Mouse (Mus musculus) 416B (cell line): ENCODE measurements around the gene Med13l.

Source experiments
- DNase-seq: peaks from one replicate; pipeline ENCODE4 v3.0.0; 2011; ENCODE audit warnings: low read depth

The Med13l gene

GRCm38 (mm10) chr5:118732651-118733050 is 172.2 kb downstream of the Med13l start:
- DNase-seq: no peak

GRCm38 (mm10) chr5:118733566-118733965 is 173.1 kb downstream of the Med13l start:
- no peak for DNase-seq

DNA sequence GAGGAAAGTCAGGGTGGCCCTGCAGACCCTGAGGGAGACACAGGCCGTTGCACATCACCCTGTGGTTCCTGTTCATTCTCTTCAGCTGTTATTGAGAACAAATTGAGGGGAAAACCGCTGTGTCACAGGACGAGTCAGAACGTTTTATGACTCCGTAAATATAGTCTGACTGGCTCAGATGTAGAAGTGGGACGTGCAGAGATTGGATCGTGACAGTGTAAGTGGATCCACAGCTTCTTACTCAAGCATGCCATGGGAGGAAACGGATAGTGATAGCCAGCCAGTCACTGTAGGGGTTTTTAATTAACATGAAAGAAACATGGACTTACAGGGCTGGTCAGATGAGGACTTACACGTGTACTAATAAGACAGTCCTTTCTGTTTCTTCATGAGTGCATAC is 174.0 kb downstream of the Med13l start:
- DNase-seq: peak; percentile 15

- DNase-seq: no peak
Measured at GRCm38 (mm10) chr5:118735738-118736137, 175.3 kb downstream of the Med13l start.

DNA sequence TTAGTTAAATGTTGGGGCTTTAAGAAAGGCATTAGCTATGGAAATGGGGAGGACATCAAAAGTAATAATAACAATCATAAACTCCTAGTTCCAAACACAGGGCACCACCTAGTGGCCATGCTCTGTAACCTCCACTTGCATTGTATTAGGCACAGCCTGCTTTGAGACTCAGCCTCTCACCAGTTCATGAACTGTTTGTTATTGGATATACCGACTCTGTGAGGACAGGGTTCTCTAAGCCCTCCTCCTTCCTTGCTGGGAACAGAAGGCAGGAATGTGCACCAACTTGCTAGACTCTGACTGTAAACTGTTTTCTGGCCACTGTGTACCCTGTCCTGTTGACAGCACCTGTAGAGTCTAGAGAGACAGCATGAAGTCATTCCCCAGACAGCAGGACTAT is 177.1 kb downstream of the Med13l start:
- DNase-seq: peak; percentile 70

GRCm38 (mm10) chr5:118743067-118743466 is 182.6 kb downstream of the Med13l start:
- DNase-seq: peak; percentile 18

- no peak for DNase-seq
Measured at GRCm38 (mm10) chr5:118747026-118747425, 186.5 kb downstream of the Med13l start.

- no peak for DNase-seq
Measured at GRCm38 (mm10) chr5:118751446-118752179, 191.1 kb downstream of the Med13l start.

GRCm38 (mm10) chr5:118752868-118753267 is 192.4 kb downstream of the Med13l start:
- no peak for DNase-seq

DNA sequence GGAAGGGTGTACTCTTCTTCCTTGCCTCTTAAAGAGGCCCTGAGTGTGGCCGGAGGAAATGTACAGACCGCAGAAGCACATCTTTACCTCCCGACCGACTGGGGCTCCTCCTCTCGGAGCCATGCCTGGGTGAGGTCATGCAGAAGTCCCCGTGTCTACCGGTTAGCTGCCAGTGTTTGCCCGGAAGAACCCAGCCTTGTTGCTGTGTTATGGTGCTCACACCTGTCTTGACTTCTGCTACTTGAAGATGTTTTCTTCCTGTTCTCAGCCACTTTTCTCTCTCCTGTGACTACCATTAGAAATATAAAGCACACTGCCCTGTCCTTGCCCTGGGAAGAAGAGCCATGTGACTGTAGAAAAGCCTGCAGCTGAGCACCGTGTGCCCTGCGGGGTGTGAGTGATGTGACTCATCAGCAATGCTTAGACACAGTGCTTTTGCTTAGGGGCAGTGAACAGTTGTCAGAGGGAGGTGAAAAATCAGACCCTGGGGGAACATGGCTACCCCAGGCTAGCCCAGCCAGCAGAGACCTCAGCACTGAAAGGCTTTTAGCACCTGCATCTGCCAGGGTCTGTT is 193.1 kb downstream of the Med13l start:
- no peak for DNase-seq

DNA sequence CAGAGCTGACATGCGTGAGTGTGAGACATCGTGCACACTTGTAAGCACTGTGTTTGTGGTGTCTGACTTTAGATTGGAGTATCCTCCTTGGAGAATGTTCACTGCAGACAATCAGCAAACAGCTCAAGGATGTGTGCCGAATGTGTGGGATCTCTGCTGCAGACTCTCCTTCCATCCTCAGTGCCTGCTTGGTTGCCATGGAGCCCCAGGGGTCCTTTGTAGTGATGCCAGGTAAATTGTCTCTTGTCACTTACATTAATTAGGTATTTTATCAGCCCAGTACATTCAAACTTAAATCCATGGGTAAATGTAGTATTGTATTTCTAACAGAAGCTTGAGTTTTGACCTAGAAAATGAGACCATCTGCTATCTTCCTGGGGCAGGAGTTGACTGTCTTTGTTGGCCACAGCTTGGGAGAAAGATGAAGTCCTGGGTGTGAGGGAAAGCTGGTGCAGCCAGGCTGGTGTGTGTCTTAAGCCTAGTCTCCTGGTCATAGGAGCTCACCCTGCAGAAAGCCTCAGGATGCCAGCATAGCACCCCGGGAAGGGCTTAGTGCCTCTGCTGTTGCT is 193.8 kb downstream of the Med13l start:
- no peak for DNase-seq

- DNase-seq: no peak
Measured at GRCm38 (mm10) chr5:118756078-118756477, 195.6 kb downstream of the Med13l start.

- DNase-seq: no peak
Measured at GRCm38 (mm10) chr5:118757396-118758301, 197.2 kb downstream of the Med13l start.

GRCm38 (mm10) chr5:118760986-118761385 is 200.5 kb downstream of the Med13l start:
- DNase-seq: no peak

GRCm38 (mm10) chr5:118762499-118763185 is 202.2 kb downstream of the Med13l start:
- no peak for DNase-seq

GRCm38 (mm10) chr5:118763353-118763752 is 202.9 kb downstream of the Med13l start:
- DNase-seq: peak; percentile 27

DNA sequence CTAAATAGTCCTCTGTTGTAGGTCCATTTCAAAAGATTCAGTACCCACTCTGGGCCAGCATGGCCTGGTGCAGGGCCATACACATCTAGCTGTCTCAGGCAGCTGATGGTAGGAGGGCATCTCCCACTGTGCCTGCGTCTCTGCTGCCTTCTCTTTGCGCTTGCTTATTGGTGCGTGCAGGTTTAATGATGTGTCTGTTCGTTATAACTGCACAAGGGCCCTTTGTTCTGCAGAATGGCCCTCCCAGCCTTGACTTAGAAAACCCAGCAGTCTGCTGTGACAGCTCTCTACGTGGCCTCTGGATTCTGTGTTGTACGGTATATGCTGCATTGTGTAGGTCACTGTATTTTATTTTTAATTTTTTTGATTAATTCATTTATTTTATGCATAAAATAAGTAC is 208.7 kb downstream of the Med13l start:
- no peak for DNase-seq

DNA sequence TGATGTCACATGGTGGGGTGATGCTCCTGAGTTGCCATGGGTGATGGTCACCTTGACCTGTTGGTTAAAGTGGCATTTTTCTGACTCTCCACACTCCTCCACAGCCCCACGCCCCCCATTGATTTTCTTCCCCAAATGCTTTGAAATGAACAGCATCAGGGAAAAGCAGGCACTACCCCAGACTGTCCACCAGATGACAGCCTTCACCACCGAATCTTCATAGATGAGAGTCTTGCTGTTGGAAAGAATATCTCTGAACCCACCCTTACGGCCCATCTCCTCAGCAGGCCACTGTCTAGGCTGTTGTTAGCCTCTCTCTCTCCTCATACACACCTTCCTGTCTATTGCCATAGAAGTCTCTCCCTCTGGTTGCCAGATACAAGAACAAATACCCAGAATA is 213.4 kb downstream of the Med13l start:
- DNase-seq: peak; percentile 55

DNA sequence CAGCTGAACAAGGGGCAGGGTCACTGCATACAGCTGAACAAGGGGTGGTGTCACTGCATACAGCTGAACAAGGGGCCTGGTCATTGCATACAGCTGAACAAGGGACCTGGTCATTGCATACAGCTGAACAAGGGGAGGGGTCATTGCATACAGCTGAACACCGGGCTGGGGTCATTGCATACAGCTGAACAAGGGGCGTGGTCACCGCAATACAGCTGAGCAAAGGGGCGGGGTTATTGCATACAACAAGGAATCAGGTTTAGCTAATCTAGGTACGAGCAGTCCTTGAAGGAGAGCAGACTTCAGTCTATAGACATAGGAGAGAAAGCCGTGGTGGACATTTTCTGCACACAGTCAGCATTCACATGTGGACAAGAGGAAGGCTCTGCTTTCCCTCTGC is 215.9 kb downstream of the Med13l start:
- no peak for DNase-seq

DNA sequence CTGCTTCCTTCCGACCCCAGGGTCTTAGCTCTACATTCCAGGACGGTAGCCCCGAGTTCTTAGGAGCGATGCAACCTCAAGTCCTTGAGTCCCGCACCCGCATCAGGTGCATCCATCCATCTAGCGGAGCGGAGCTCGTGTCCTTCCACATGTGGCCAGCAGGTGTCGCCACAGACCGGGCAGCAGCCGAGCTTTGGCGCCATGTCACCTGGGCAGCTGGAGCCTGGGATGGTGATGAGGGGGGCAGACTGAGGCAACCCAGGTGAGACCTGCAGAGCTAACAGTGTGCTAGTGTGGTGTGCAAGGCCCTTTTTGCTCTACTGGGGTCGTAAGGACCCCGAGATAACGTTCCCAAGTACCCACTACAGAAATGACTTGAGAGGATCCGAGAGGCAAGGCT is 221.1 kb downstream of the Med13l start:
- DNase-seq: peak; percentile 28

- DNase-seq: no peak
Measured at GRCm38 (mm10) chr5:118782139-118782538, 221.7 kb downstream of the Med13l start.

DNA sequence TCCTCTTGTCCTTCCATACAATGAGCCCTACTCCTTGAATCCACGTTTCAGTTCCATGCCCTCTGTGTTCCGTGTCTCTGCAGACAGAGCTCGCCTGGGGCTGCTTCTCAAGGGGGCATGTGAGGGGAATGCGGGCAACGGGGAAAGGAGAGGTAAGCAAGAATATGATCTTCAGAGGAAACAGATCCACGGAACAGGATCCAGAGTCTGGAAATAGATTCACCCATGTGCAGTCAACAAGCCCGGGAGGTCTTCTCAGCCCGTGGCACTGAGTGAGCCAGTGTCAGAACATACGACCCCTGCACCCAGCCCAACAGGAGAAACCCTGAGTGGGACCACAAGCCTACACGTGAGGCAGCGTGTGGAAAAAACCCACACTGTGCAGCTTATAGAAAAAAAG is 228.7 kb downstream of the Med13l start:
- DNase-seq: no peak
